Mouse (Mus musculus): ENCODE data around the gene Hist1h1e.

The Hist1h1e gene

GRCm38 (mm10) chr13:23622175-23622671, at the start of gene Hist1h1e:
Gene Hist1h1e (minus strand): TSS chr13:23622558.
- peak; percentile 91 for DNase-seq (ENCODE audit: low spot score)

DNA sequence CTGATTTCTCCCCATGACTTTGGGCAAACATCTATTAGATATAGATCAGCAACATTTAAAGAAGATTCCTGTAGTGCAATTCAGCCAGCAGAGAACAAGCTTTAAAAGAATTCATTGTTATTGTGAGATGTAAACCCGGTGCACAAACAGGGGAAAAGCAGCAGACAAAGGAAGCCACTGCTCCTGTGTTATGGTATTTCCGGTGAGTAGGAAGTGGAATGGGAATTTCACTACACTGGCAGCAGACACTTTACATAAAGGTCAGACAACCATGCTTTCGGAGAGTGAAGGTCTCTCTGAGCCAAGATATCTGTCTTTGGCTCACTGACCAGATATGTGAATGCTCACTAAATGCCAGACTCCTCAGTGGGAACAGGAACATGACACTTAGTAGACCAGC, 40.2 kb upstream of the Hist1h1e start:
- no peak for DNase-seq (ENCODE audit: low spot score)

- no peak for DNase-seq (ENCODE audit: low spot score)
These were observed 37.4 kb upstream of the Hist1h1e start for GRCm38 (mm10) chr13:23659636-23660366.

GRCm38 (mm10) chr13:23630653-23631052, 8.3 kb upstream of the Hist1h1e start:
- no peak for DNase-seq (ENCODE audit: low spot score)

GRCm38 (mm10) chr13:23622861-23623450, 598 bp upstream of the Hist1h1e start:
- no peak for DNase-seq (ENCODE audit: low spot score)

DNA sequence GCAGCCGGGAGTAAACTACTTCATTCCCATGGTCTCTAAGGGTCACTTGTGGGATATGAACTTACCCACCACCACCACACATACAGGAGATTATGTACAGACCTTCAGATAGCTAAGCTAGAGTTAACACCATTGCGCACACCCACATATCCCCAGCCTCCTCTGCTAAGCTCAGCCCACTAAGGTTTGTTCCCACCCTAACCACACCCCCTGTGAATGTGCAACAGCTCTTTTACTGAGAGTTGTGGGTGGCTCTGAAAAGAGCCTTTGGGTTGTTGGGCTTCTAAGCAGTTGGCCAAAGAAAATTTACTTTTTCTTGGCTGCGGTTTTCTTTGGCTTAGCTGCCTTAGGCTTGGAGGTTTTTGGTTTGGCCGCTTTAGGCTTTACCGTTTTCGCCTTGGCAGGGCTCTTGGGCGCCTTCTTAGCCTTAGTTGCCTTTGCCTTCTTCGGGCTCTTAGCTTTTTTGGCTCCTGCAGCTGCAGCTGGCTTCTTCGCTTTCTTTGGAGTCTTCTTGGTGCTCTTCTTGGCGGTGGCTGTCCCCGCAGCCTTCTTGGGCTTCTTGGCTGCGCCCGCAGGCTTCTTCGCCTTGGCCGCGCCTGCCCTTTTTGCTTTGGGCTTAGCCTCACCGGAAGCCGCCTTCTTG, 705 bp downstream of the Hist1h1e start:
- peak; percentile 57 for DNase-seq (ENCODE audit: low spot score)

DNA sequence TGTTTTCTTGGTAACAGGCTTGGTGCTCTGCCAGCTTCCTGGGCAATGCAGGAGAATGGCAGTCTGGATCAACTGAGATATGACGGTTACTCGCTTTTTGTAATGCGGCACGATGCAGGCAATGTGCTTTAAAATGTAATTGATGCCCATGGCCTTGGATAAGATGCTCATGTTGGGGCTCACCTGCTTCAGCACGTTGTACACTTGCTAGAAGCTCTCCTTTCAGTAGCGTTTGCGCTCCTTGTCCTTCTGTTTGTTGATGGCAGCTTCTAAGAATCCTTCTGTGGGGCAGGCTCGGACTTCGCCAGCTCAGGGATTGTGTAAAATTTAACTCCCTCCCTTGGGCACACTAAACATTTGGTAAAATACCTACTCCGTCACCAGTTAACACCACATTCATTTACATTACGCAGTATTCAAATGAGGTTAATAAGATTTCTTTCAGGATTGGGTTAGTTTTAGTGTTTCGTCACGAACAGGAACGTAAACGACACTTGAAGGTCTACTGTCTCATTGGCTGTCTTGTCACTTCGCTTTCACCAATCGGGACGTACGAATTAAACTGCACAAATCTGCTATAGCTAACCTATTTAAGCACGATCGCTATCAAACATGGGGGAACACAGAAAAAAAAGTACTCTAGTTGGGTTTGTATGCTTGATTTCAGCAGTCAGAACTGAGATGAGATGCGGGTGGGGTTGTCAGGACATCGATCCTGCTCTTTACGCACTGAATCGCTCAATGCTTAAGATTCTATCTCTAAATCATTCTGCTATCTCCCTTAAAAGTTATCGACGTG, 1.4 kb downstream of the Hist1h1e start, which contains the start of gene Hist1h2be:
TSS of gene Hist1h2be (minus strand) at position 392 of the 799 bp plus-strand sequence.
- DNase-seq (ENCODE audit: low spot score), result peak; percentile 48

DNA sequence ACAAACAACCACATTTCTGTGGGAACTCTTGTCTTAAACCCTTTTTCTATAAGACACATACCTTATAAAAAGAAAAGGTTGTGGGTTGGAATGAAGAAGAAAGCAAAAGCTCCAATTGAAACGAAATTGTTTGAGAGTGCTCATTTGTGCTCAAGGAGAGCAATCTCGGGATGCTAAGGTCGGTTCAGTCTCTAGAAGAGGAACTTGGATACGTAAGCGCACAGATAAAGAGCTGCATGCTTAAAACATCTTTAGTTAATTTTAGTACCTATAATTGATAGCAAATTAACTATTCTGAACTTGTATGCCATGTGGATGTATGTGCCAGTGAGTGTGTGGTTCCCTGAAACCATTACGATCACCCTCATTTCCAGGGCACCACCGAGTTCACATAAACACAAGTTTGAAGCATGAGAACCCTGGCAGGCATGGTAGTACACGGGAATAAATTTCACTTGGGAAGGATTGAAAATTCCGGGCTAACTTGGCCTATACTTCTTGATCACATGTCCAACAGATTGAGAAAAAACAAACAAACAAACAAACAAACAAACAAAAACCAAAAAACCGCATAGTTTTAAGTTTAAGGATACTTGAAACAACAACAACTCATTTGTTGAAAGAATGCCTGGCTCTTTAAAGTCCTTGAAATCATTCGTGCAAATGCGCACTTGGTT, 2.2 kb downstream of the Hist1h1e start:
- no peak for DNase-seq (ENCODE audit: low spot score)

GRCm38 (mm10) chr13:23611638-23612037, 10.7 kb downstream of the Hist1h1e start:
- no peak for DNase-seq (ENCODE audit: low spot score)

DNA sequence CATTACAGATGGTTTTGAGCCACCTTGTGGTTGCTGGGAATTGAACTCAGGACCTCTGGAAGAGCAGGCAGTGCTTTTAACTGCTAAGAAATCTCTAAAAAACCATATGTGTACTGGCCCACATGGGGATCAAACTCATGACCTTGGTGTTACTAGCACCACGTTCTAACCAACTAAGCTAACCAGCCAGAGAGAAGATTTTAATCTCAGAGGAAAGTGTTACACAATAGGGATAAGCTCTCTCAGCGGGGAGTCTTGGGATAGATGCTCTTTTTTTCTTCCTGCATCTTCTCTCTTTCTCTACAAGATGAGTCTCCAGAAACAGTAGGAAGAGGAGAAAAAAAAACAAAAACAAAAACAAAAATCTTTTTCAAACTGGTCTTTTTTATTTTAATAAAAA, 12.0 kb downstream of the Hist1h1e start:
- DNase-seq (ENCODE audit: low spot score), result no peak

DNA sequence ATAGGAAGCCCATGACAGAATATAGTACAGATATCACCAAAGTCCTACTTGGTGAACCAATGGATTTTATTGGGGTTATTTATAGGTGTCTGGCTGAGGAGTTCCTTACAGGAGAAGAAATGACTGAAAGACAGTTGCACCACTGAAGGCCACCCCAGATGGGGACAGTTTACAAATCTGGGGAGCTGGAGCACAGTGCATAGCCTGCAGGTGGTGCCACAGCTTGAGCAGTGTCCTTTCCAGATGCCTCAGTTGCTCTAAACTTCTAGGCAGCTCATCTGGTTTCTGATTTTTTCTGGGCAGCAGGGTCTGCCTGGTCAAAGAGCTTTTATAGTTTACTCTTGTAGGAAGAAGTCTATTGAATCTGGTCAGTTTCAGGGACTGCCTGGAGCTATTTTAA, 12.5 kb downstream of the Hist1h1e start:
- DNase-seq (ENCODE audit: low spot score), result no peak

DNA sequence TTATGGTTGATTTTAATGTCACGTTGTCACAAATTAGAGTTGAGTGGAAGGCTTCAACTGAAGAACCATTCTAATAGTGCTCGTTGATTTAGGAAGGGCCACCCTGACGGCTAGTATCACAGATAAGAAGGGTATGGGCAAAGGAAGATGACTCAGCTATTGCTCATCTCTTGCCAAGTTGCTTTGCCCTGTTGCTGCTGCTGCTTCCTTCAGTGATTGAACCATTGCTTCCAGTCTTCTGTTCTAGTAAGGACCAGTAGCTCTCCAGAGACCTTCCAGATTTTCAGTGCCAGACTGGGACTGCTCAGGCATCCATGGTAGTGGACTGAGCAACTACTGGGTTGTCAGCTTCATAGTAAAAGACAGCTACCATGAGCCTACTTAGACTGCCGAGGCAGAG, 13.1 kb downstream of the Hist1h1e start:
- no peak for DNase-seq (ENCODE audit: low spot score)

- no peak for DNase-seq (ENCODE audit: low spot score)
These were observed 17.3 kb downstream of the Hist1h1e start for GRCm38 (mm10) chr13:23605052-23605451.

- no peak for DNase-seq (ENCODE audit: low spot score)
These were observed 17.9 kb downstream of the Hist1h1e start for GRCm38 (mm10) chr13:23604452-23604851.

GRCm38 (mm10) chr13:23603182-23603699, 19.1 kb downstream of the Hist1h1e start:
- no peak for DNase-seq (ENCODE audit: low spot score)

DNA sequence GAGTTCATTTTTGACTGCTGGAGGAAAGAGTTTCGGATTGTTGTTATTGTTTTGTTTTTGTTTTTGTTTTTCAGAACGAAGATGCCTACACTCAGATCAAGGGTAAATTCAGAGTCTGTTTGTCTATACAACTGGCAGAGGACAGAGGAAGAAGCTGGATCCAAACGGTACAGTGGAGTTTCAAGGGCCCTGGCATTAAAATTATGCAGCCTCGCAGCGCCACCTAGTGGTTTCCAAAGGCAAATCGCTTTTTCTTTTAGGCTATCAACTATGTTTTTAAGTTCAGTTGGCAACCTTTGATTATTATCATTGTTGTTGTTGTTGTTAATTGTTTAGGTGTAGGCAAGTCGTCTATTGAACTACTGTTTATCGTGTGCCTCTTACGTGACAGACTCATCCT, 24.4 kb downstream of the Hist1h1e start:
- DNase-seq (ENCODE audit: low spot score), result peak; percentile 70

- DNase-seq (ENCODE audit: low spot score), result no peak
These were observed 26.6 kb downstream of the Hist1h1e start for GRCm38 (mm10) chr13:23595622-23596372.

DNA sequence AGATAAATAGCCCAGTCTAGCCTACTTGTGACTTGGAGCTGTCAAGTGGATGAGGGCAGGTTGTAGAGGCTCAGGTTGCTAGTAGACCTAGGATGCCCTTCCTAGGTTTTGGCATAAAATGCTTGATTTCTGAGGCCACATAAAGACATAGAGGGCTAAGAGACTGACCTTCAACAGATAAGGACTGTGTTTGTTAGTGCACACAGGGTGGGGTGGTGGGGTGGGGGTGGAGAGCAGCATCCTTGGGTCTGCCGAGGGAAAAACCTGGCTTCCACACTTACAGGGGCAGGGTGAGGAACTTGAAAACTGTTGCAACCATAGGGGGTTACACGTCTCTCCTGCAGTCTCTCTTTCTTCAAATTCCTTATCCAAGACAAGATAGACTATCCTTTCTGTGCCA, 27.2 kb downstream of the Hist1h1e start:
- no peak for DNase-seq (ENCODE audit: low spot score)

- DNase-seq (ENCODE audit: low spot score), result no peak
These were observed 29.1 kb downstream of the Hist1h1e start for GRCm38 (mm10) chr13:23593051-23593770.

GRCm38 (mm10) chr13:23592614-23593013, 29.7 kb downstream of the Hist1h1e start:
- no peak for DNase-seq (ENCODE audit: low spot score)

Data from ovary, postnatal 36 days (tissue).